Mouse (Mus musculus): ENCODE measurements around the gene Arhgap18.

- TF ChIP-seq CTCF (IDR thresholded peaks at IDR 0.05; ENCODE audit: insufficient read depth, low read depth, low read length) (no peak), POLR2A (IDR thresholded peaks at IDR 0.05; ENCODE audit: insufficient read depth, low read depth, low read length) (no peak)
Measured at GRCm38 (mm10) chr10:26900426-26900825, 147.2 kb downstream of the Arhgap18 start.

Measured in olfactory bulb, adult 2 months (tissue).